Mouse (Mus musculus) lung, embryonic 15.5 days (tissue): Measurements from ENCODE around the gene Plekhg4. TPM values are rescaled to one million over a fixed set of nuclear protein-coding genes. Genes with fewer than 3 reads are reported as not detected.

Experiments used
- ATAC-seq: fragments of 200-750 bp; cut with Nextera tagmentation; 2 replicates; pipeline ENCODE4 v1.8.0; 2017; ENCODE audit warnings: moderate number of reproducible peaks, borderline replicate concordance; ENCODE audit not compliant: low FRiP score, low TSS enrichment; ENCODE audit errors: extremely low read depth
- H3K27ac ChIP-seq: fragments of 300-500 bp; sonication (generic); 2 replicates; pipeline ENCODE4 v1.5.1; 2015; ENCODE audit warnings: moderate library complexity, mild to moderate bottlenecking, inconsistent platforms
- H3K27me3 ChIP-seq: fragments of 300-500 bp; sonication (generic); 2 replicates; pipeline ENCODE4 v1.6.1; 2015; ENCODE audit warnings: inconsistent platforms
- H3K36me3 ChIP-seq: fragments of 300-500 bp; sonication (generic); 2 replicates; pipeline ENCODE4 v1.6.1; 2015; ENCODE audit warnings: inconsistent platforms
- H3K4me1 ChIP-seq: fragments of 300-500 bp; sonication (generic); 2 replicates; pipeline ENCODE4 v1.6.1; 2015; ENCODE audit warnings: inconsistent platforms
- H3K4me2 ChIP-seq: fragments of 300-500 bp; sonication (generic); 2 replicates; pipeline ENCODE4 v1.6.1; 2015; ENCODE audit warnings: inconsistent platforms, mild to moderate bottlenecking, moderate library complexity
- H3K4me3 ChIP-seq: fragments of 300-500 bp; sonication (generic); 2 replicates; pipeline ENCODE4 v1.5.1; 2015; ENCODE audit warnings: mild to moderate bottlenecking, inconsistent platforms
- H3K9ac ChIP-seq: fragments of 300-500 bp; sonication (generic); 2 replicates; pipeline ENCODE4 v1.6.1; 2015; ENCODE audit warnings: inconsistent platforms
- H3K9me3 ChIP-seq: fragments of 300-500 bp; sonication (generic); 2 replicates; pipeline ENCODE4 v1.6.1; 2016; ENCODE audit warnings: inconsistent platforms
- WGBS: fragments of 180-500 bp; shearing (Covaris S2); methylation state at CpG from one replicate; pipeline ENCODE4 v1.1.7; 2015; 5-methylcytosine and 5-hydroxymethylcytosine counted together
- polyA plus RNA-seq: library from polyadenylated mRNA; unstranded; fragments of >200 nt; fragmentation: Nextera tagmentation; extraction: Ambion mirVana; gene quantifications from 2 replicates; pipeline ENCODE4 v1.2.1, GENCODE M21; 2015

Plekhg4 gene
- polyA plus RNA-seq, 1 experiment from 2014 or later: 1.5 TPM

- no peaks in the 10 kb centered on the region for H3K9me3 ChIP-seq
- H3K4me1 ChIP-seq: peaks cover 79% of the 10 kb centered on the region
- peak; percentile 90 for ATAC-seq
- no peak overlapping the region for H3K9ac ChIP-seq
- H3K27me3 ChIP-seq: no peaks in the 10 kb centered on the region
- peak overlapping the region; percentile 44 for H3K4me2 ChIP-seq
- 22% methylated on average over 8 of the region's 8 CpGs for WGBS
- no peak overlapping the region for H3K4me3 ChIP-seq
- peak overlapping the region; percentile 97 for H3K27ac ChIP-seq
- peaks cover 34% of the 10 kb centered on the region for H3K36me3 ChIP-seq
Observed at GRCm38 (mm10) chr8:105341399-105341798, 31.7 kb upstream of the Plekhg4 start.

- ATAC-seq: no peak
- 60% methylated on average over 4 of the region's 4 CpGs for WGBS
- Histone ChIP-seq H3K4me1 (peaks cover 80% of the 10 kb centered on the region), H3K27me3 (no peaks in the 10 kb centered on the region), H3K9me3 (no peaks in the 10 kb centered on the region), H3K27ac (peak overlapping the region; percentile 97), H3K36me3 (peaks cover 21% of the 10 kb centered on the region), H3K9ac (no peak overlapping the region; the same call in 1 of the 2 replicates), H3K4me2 (peak overlapping the region; percentile 98), H3K4me3 (0 out of 2 replicates have a peak overlapping the region, but pooled peaks have one; percentile 14)
Observed at GRCm38 (mm10) chr8:105342768-105343167, 30.3 kb upstream of the Plekhg4 start.

- H3K9ac ChIP-seq: peak overlapping the region; percentile 72
- no peak for ATAC-seq
- WGBS: 25% methylated on average over 8 of the region's 8 CpGs
- no peaks in the 10 kb centered on the region for H3K27me3 ChIP-seq
- H3K36me3 ChIP-seq: peaks cover 9% of the 10 kb centered on the region; the same call in 1 of the 2 replicates
- H3K27ac ChIP-seq: peak overlapping the region; percentile 97
- H3K4me1 ChIP-seq: peaks cover 78% of the 10 kb centered on the region
- no peaks in the 10 kb centered on the region for H3K9me3 ChIP-seq
- peak overlapping the region; percentile 98 for H3K4me2 ChIP-seq
- peak overlapping the region; percentile 64 for H3K4me3 ChIP-seq
Observed at GRCm38 (mm10) chr8:105343791-105344574, 29.1 kb upstream of the Plekhg4 start.

- Histone ChIP-seq H3K4me1 (peaks cover 73% of the 10 kb centered on the region), H3K9me3 (no peaks in the 10 kb centered on the region), H3K9ac (peak overlapping the region; percentile 72), H3K4me2 (peak overlapping the region; percentile 98), H3K27me3 (no peaks in the 10 kb centered on the region), H3K36me3 (0 out of 2 replicates have a peak, but pooled peaks cover 6% of the 10 kb centered on the region), H3K27ac (peak overlapping the region; percentile 97), H3K4me3 (peak overlapping the region; percentile 64)
- 19% methylated on average over 7 of the region's 7 CpGs for WGBS
- no peak for ATAC-seq
Observed at GRCm38 (mm10) chr8:105345061-105345975, 27.8 kb upstream of the Plekhg4 start.

GRCm38 (mm10) chr8:105346611-105347427 is 26.3 kb upstream of the Plekhg4 start:
- WGBS: 0% methylated on average over 34 of the region's 34 CpGs

GRCm38 (mm10) chr8:105347428-105348221 is 25.4 kb upstream of the Plekhg4 start, which contains the start of gene Fhod1:
TSS of gene Fhod1 (minus strand) at chr8:105347953.
- Histone ChIP-seq H3K4me1 (peaks cover 58% of the 10 kb centered on the region), H3K4me2 (peak within 1 kb of the TSS; percentile 98), H3K9me3 (no peaks in the 10 kb centered on the region), H3K9ac (peak within 1 kb of the TSS; percentile 74), H3K4me3 (peak within 1 kb of the TSS; percentile 64), H3K27ac (peak within 1 kb of the TSS; percentile 97), H3K27me3 (no peaks in the 10 kb centered on the region), H3K36me3 (0 out of 2 replicates have a peak, but pooled peaks cover 6% of the 10 kb centered on the region)
- ATAC-seq: peak; percentile 85
- WGBS: under 1% methylated on average over 53 of the region's 53 CpGs

More at GRCm38 (mm10) chr8:105346611-105347427, 26.3 kb upstream of the Plekhg4 start:
- Histone ChIP-seq H3K27me3 (no peaks in the 10 kb centered on the region), H3K9ac (peak overlapping the region; percentile 72), H3K27ac (peak overlapping the region; percentile 97), H3K4me2 (peak overlapping the region; percentile 98), H3K4me3 (peak overlapping the region; percentile 64), H3K4me1 (peaks cover 66% of the 10 kb centered on the region), H3K36me3 (0 out of 2 replicates have a peak, but pooled peaks cover 6% of the 10 kb centered on the region), H3K9me3 (no peaks in the 10 kb centered on the region)
- ATAC-seq: peak; percentile 64

GRCm38 (mm10) chr8:105348450-105349095 is 24.5 kb upstream of the Plekhg4 start, which contains the start of gene Slc9a5:
TSS of gene Slc9a5 (plus strand) at chr8:105348843.
- peak within 1 kb of the TSS; percentile 98 for H3K4me2 ChIP-seq
- H3K27ac ChIP-seq: peak within 1 kb of the TSS; percentile 97
- ATAC-seq: no peak
- H3K27me3 ChIP-seq: no peaks in the 10 kb centered on the region
- peak within 1 kb of the TSS; percentile 64 for H3K4me3 ChIP-seq
- H3K4me1 ChIP-seq: peaks cover 48% of the 10 kb centered on the region
- no peaks in the 10 kb centered on the region for H3K9me3 ChIP-seq
- H3K36me3 ChIP-seq: 0 out of 2 replicates have a peak, but pooled peaks cover under 1% of the 10 kb centered on the region
- under 1% methylated on average over 34 of the region's 34 CpGs for WGBS
- H3K9ac ChIP-seq: peak within 1 kb of the TSS; percentile 74

GRCm38 (mm10) chr8:105349096-105349771 is 23.8 kb upstream of the Plekhg4 start:
- Histone ChIP-seq H3K4me2 (peak overlapping the region; percentile 98), H3K9me3 (no peaks in the 10 kb centered on the region), H3K27ac (peak overlapping the region; percentile 89), H3K4me3 (peak overlapping the region; percentile 64), H3K27me3 (no peaks in the 10 kb centered on the region), H3K36me3 (no peaks in the 10 kb centered on the region), H3K4me1 (peaks cover 47% of the 10 kb centered on the region), H3K9ac (peak overlapping the region; percentile 74)
- whole genome bisulfite sequencing: under 1% methylated on average over 37 of the region's 48 CpGs
- no peak for ATAC-seq

- Histone ChIP-seq H3K36me3 (no peaks in the 10 kb centered on the region), H3K4me3 (peak overlapping the region; percentile 64), H3K27me3 (no peaks in the 10 kb centered on the region), H3K9ac (peak overlapping the region; percentile 74; the same call in 1 of the 2 replicates), H3K4me1 (peaks cover 40% of the 10 kb centered on the region), H3K4me2 (peak overlapping the region; percentile 98), H3K9me3 (no peaks in the 10 kb centered on the region), H3K27ac (peak overlapping the region; percentile 89; the same call in 1 of the 2 replicates)
- WGBS: 25% methylated on average over 7 of the region's 7 CpGs
- no peak for ATAC-seq
Observed at GRCm38 (mm10) chr8:105350186-105350585, 22.9 kb upstream of the Plekhg4 start.
